Mouse (Mus musculus) liver, postnatal 0 days (tissue): ENCODE data around the gene Mag.
"Not testable (repeated sequence)": the region's sequence is repeated elsewhere in the genome, so short reads cannot be mapped to it uniquely, and the experiment has no call there.

ENCODE experiments used
- CTCF ChIP-seq: sonication (generic); IDR thresholded peaks from 2 replicates; pipeline ENCODE4 v1.5.1; 2016; ENCODE audit warnings: antibody characterized with exemption, low read depth
- EP300 ChIP-seq: IDR thresholded peaks from 2 replicates; pipeline ENCODE4 v1.6.1; 2016; ENCODE audit warnings: antibody characterized with exemption, low read depth, mild to moderate bottlenecking

DNA sequence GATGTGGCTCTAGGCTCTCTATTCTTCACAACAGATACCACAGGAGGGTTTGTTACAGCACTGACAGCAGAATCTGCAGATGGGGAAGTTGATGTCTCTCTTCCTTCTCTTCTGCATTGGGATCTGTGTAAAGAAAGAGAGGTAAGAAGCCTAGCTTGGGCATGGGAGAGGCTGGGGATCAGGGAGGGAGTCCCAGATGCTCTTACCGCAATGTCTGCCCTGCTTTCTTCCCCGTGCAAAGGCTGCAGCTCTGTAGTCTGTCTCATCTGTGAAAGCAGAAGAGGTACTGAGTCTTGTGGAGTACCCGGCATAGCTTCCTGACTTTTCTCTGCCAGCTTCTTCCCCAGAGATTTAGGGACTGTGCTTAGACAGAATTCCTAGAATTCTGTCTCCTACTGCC lies 7.8 kb upstream of the Mag start:
- TF ChIP-seq CTCF, EP300: not testable (repeated sequence)
